Mouse (Mus musculus): Measurements from ENCODE around the gene Lrfn2. TPM values are rescaled to one million over a fixed set of nuclear protein-coding genes. Genes with fewer than 3 reads are reported as not detected.

Lrfn2 gene
- not detected in 2 replicates for polyA plus RNA-seq (2012; ENCODE audit: low replicate concordance)

DNA sequence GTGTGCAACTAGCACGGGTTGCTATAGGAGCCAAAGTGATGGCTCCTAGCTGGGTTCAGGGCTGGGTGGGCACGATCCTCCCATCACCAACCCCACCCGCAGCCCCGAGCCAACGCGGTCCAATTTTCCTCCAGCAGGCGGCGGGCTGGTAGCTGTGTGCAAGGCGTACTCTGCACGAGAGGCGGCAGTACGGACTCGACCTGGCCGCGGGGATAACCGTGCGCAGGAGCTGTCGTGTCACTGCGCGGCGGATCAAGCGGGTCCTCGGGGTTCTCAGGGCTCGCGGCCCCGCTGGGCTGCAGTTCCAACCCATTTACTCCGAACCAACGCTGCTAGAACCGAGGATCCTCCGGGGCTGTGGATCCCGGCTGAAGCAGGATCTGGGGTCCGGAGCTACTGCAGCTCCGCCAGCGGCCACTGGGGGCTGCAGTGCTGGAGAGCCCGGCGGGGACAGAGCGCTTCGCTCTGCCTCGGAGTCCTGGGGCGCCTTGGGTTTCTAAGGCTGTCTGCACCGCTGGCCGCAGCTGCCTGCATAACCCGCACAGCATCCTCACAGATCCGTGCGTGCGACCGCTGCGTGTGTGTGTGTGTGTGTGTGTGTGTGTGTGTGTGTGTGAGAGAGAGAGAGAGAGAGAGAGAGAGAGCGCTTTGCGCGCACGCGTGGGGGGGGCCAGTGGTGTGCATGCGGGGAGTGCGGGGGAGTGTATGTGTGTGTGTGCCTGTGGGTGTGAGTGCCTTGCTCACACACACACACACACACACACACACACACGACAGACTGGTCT lies at the start of gene Lrfn2:
Gene Lrfn2 (plus strand): TSS at position 759 of the 785 bp plus-strand sequence.

